Mouse (Mus musculus) ES-Bruce4 (cell line): ENCODE results near the gene Psph.

ENCODE experiments used
- CTCF ChIP-seq: IDR thresholded peaks from one replicate; pipeline ENCODE4 v1.8.1; 2011; ENCODE audit warnings: low read depth, low read length
- POLR2A ChIP-seq: IDR thresholded peaks from one replicate; pipeline ENCODE4 v1.8.1; 2011; ENCODE audit warnings: low read length; ENCODE audit not compliant: insufficient read depth

- no peak for TF ChIP-seq CTCF
- no peak for TF ChIP-seq POLR2A
Observed at GRCm38 (mm10) chr5:129774661-129775060, 12.6 kb downstream of the Psph start.
